Mouse (Mus musculus) forebrain, embryonic 13.5 days (tissue): ENCODE measurements around the gene Heatr5a. TPM values are rescaled to one million over a fixed set of nuclear protein-coding genes. Genes with fewer than 3 reads are reported as not detected.

ENCODE experiments used
- ATAC-seq: fragments of 200-750 bp; cut with Nextera tagmentation; 2 replicates; pipeline ENCODE4 v1.8.0; 2017
- H3K27ac ChIP-seq: fragments of 300-500 bp; sonication (generic); 2 replicates; pipeline ENCODE4 v1.5.1; 2015; ENCODE audit warnings: inconsistent platforms, mild to moderate bottlenecking, moderate library complexity
- H3K27me3 ChIP-seq: fragments of 300-500 bp; sonication (generic); 2 replicates; pipeline ENCODE4 v1.6.1; 2015; ENCODE audit warnings: mild to moderate bottlenecking, inconsistent platforms
- H3K36me3 ChIP-seq: fragments of 300-500 bp; sonication (generic); 2 replicates; pipeline ENCODE4 v1.6.1; 2015; ENCODE audit warnings: mild to moderate bottlenecking, inconsistent platforms; ENCODE audit not compliant: poor library complexity, severe bottlenecking
- H3K4me1 ChIP-seq: fragments of 300-500 bp; sonication (generic); 2 replicates; pipeline ENCODE4 v1.6.1; 2015; ENCODE audit warnings: inconsistent platforms
- H3K4me2 ChIP-seq: fragments of 300-500 bp; sonication (generic); 2 replicates; pipeline ENCODE4 v1.6.1; 2015; ENCODE audit warnings: inconsistent platforms, mild to moderate bottlenecking, moderate library complexity
- H3K4me3 ChIP-seq: fragments of 300-500 bp; sonication (generic); 2 replicates; pipeline ENCODE4 v1.5.1; 2015; ENCODE audit warnings: mild to moderate bottlenecking, inconsistent platforms
- H3K9ac ChIP-seq: fragments of 300-500 bp; sonication (generic); 2 replicates; pipeline ENCODE4 v1.6.1; 2015; ENCODE audit warnings: mild to moderate bottlenecking, inconsistent platforms
- H3K9me3 ChIP-seq: fragments of 300-500 bp; sonication (generic); replicated peaks from 2 replicates; pipeline ENCODE4 v1.6.1; 2016; ENCODE audit warnings: inconsistent platforms
- WGBS: fragments of 180-500 bp; shearing (Covaris S2); methylation state at CpG from one replicate; pipeline ENCODE4 v1.1.7; 2015; 5-methylcytosine and 5-hydroxymethylcytosine counted together
- polyA plus RNA-seq: library from polyadenylated mRNA; unstranded; fragments of >200 nt; fragmentation: Nextera tagmentation; extraction: Ambion mirVana; gene quantifications from 2 replicates; pipeline ENCODE4 v1.2.1, GENCODE M21; 2015

Gene Heatr5a
- polyA plus RNA-seq, 1 experiment from 2014 or later: 6.7 TPM

DNA sequence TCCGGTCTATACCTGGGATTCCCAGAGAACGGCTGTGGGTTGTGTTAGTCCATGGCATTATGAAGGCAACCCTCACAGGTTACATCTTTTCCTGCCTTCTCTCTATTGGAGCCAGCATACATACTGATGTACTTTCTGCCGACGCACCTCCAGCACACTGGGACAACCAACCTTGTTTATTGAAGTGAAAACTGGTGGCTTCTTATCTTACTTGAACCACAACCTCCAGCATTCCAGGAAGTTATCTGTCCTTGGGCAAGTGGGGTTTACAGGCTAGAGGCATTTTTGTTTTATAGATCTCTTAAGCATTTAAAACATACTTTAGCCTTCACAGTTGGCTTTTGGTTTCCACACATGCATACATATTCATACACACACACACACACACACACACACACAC is 119.5 kb downstream of the Heatr5a start:
- Histone ChIP-seq H3K4me1 (no peaks in the 10 kb centered on the region), H3K9me3 (no peaks in the 10 kb centered on the region), H3K36me3 (no peaks in the 10 kb centered on the region), H3K27ac (no peak overlapping the region), H3K27me3 (no peaks in the 10 kb centered on the region), H3K4me2 (no peak overlapping the region), H3K4me3 (no peak overlapping the region), H3K9ac (no peak overlapping the region)
- ATAC-seq: no peak
- 93% methylated on average over 4 of the region's 4 CpGs for WGBS

DNA sequence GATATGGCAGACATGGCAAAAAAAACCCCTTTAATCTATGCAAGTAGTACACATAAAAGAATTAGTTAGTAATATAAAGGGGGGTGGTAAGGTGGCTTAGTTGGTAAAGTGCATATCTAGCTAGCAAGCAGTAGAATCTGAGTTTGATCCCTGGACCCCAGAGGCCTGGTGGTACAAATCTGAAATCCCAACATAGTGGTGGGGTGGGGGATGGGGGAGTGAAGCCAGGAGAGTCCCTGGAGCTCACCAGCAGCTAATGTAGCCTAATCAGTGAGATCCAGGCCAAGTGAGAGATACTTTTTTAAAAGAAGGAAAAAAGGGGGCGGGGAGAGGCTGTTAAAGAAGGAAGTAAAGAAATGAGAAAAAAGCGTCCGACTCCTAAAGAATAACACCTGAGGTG is 120.0 kb downstream of the Heatr5a start:
- 88% methylated on average over 3 of the region's 3 CpGs for WGBS
- no peak for ATAC-seq
- no peaks in the 10 kb centered on the region for H3K4me1 ChIP-seq
- no peak overlapping the region for H3K27ac ChIP-seq
- no peaks in the 10 kb centered on the region for H3K36me3 ChIP-seq
- H3K27me3 ChIP-seq: no peaks in the 10 kb centered on the region
- no peak overlapping the region for H3K4me3 ChIP-seq
- no peak overlapping the region for H3K4me2 ChIP-seq
- H3K9me3 ChIP-seq: no peaks in the 10 kb centered on the region
- H3K9ac ChIP-seq: no peak overlapping the region

DNA sequence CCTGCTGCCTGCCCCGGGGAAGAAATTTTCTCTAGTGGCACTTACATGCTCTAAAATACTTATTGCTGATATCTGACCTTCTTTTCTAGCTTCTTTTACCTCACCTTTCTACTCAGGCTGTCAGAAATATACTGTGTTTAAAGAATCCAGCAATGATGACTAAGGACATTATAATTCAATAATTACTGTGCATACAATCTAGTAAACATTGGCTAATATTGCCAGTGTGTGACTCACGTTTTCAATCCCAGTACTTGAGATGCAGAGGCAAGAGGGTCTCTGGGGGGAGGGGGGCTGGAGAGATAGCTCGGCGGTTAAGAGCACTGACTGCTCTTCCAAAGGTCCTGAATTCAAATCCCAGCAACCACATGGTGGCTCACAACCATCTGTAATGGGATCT is 120.8 kb downstream of the Heatr5a start:
- Histone ChIP-seq H3K36me3 (no peaks in the 10 kb centered on the region), H3K9ac (no peak overlapping the region), H3K4me3 (no peak overlapping the region), H3K4me2 (no peak overlapping the region), H3K4me1 (no peaks in the 10 kb centered on the region), H3K9me3 (no peaks in the 10 kb centered on the region), H3K27me3 (no peaks in the 10 kb centered on the region), H3K27ac (no peak overlapping the region)
- WGBS: 88% methylated on average over 4 of the region's 4 CpGs
- ATAC-seq: no peak

DNA sequence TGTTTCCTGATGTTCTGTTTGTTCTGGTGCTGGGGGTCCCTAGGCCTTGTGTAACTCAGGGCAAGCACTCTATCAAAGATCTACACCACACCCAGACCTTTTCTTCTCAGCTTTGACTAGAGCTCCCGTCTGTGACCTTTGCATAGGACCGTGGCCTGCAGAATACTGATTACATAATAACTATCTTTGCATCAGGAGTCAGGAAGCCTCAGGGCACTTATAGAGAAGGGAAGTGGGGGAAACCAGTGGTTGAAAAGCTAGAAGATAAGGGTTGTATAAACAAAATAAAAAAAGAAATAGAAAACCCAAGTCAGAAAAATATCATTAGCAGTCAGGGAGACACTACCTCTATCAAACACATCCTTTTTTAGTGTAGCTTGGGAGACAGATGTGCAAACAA is 121.2 kb downstream of the Heatr5a start:
- Histone ChIP-seq H3K27ac (no peak overlapping the region), H3K27me3 (no peaks in the 10 kb centered on the region), H3K36me3 (no peaks in the 10 kb centered on the region), H3K4me2 (no peak overlapping the region), H3K4me3 (no peak overlapping the region), H3K9me3 (no peaks in the 10 kb centered on the region), H3K4me1 (no peaks in the 10 kb centered on the region), H3K9ac (no peak overlapping the region)
- WGBS: 91% methylated on average over 2 of the region's 2 CpGs
- ATAC-seq: no peak

DNA sequence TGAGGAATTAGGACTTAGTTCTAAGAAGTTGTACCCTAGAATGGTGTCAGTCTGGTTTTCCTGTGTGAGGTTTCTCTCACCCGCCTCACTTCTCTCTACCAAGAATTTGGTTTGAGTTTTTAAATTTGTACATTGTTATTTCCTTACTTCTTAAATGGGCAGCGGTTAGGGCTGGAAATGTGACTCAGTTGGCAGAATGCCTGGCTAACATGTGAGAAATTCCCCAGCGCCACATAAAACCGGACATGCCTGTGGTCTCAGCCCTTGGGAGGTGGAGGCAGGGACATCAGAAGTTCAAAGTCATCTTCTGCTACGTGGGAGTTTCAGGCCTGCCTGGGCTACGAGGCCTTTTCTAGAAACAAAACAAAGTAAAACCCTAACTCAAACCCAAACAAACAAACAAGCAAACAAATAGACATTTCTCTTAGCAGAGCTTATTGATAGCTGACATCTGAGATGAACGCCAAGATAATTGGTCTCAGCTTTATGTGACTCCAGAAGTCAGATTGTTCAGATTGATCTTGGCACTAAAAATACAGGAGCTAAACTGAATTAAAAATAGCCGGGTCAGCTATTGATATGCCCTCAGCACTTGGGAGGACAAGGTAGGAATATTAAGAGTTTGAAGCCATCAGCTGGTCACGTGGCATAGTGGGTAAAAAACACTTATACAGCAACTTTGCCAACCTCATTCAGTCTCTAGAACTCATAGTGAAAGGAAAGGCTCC is 123.0 kb downstream of the Heatr5a start:
- Histone ChIP-seq H3K36me3 (no peaks in the 10 kb centered on the region), H3K4me2 (no peak overlapping the region), H3K27ac (no peak overlapping the region), H3K27me3 (no peaks in the 10 kb centered on the region), H3K4me1 (peaks cover 7% of the 10 kb centered on the region; the same call in 1 of the 2 replicates), H3K9ac (no peak overlapping the region), H3K4me3 (no peak overlapping the region), H3K9me3 (no peaks in the 10 kb centered on the region)
- ATAC-seq: no peak
- WGBS: 84% methylated on average over 9 of the region's 9 CpGs

DNA sequence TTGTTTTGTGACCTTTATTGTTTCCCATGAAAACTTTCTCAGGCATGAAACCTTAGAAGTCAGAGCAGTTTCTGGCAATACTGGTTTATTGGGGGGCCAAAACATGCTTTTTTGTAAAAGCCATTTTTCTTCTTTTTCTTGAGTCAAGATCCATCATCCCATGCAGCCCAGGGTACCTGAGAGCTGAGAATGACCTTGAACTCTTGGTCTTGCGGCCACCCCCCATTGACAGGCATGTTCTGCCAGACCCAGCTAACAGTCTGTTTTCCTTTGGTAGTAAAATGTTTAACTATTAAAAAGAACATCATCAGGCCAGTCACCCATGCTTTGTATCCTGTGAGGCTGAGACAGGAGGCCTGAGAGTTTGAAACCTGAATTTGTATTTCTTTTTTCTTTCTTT is 125.9 kb downstream of the Heatr5a start:
- H3K9me3 ChIP-seq: no peaks in the 10 kb centered on the region
- peak overlapping the region; percentile 56 for H3K4me3 ChIP-seq
- H3K36me3 ChIP-seq: no peaks in the 10 kb centered on the region
- no peaks in the 10 kb centered on the region for H3K27me3 ChIP-seq
- peak overlapping the region; percentile 65 for H3K4me2 ChIP-seq
- H3K9ac ChIP-seq: no peak overlapping the region
- 35% methylated on average over 1 of the region's 1 CpGs for WGBS
- H3K27ac ChIP-seq: no peak overlapping the region
- ATAC-seq: peak; percentile 49; the same call in 1 of the 2 replicates
- H3K4me1 ChIP-seq: peaks cover 7% of the 10 kb centered on the region; the same call in 1 of the 2 replicates

DNA sequence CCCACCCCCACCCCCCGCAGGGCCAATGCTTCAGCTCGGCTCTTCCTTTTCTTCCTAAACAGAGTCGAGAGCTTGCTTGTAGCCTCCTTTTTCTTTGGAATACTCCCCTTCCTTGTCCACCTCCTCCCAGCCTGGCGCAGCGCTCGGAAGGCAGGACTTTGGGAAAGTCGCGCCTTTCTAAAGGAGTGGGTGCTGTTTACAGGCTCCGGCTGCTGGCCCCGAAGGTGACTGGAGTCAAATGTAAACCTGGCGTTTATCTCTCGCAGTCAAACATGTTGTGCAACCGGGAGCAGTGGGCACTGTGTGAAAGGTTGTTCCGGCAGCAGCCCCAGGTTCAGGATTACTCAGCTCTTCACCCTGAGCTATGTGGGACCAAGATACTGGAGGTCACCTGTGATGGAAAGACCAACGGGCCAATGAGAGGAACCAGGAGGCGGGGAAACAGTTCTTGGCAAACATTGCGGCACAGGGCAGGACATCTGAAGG is 126.3 kb downstream of the Heatr5a start:
- 1% methylated on average over 17 of the region's 17 CpGs for WGBS

DNA sequence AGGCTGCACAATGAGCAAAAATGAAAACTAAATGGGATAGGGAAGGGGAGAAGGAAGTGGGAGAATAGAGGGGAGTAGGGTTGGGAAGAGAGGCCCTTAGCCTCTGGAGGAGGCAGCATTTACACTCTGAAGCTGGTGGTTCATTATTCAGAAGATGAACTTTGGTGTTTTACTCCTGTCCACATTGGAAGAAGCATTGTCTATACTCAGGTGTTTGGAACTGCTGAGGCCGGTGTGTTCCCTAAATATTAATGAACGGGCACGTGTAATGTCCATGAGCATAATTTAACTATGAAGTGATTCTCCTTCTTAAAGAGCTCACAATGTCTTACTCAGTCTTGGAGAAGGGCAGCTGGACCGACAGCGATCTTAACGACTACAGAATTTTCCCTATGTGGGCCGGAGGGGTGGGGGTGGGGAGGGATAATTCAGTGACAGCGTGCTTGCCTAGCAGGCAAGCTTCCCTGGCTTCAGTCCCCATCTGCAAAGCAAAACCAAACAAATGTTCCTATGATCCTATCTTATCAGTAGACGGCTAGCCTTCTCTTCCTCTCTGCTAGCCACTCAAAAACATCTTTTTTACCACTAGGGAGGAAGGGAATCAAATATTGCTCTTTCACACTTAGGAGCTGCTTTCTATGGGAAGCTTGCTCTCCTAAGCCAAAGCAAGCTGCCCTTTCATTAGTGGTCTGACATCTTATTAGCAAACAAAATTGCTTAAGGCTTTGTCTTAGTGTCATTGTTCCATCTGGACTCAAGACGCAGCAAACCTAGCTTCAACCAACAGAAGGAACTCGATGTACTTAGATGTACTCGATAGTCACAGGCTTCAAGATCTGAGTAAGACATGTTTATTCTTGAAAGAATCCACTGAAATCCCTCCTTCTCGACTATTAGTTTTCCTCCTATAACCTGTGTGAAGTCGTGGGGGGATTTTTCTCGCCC is 127.3 kb downstream of the Heatr5a start:
- Histone ChIP-seq H3K27ac (no peak overlapping the region), H3K9me3 (no peaks in the 10 kb centered on the region), H3K4me2 (peak overlapping the region; percentile 65), H3K4me3 (peak overlapping the region; percentile 56), H3K36me3 (no peaks in the 10 kb centered on the region), H3K4me1 (peaks cover 7% of the 10 kb centered on the region; the same call in 1 of the 2 replicates), H3K27me3 (no peaks in the 10 kb centered on the region), H3K9ac (peak overlapping the region; percentile 73)
- 26% methylated on average over 15 of the region's 15 CpGs for WGBS
- ATAC-seq: no peak

More for the DNA sequence above, 126.3 kb downstream of the Heatr5a start:
- Histone ChIP-seq H3K4me2 (peak overlapping the region; percentile 65), H3K4me3 (peak overlapping the region; percentile 56), H3K9me3 (no peaks in the 10 kb centered on the region), H3K36me3 (no peaks in the 10 kb centered on the region), H3K27ac (no peak overlapping the region), H3K27me3 (no peaks in the 10 kb centered on the region), H3K9ac (peak overlapping the region; percentile 73), H3K4me1 (peaks cover 7% of the 10 kb centered on the region; the same call in 1 of the 2 replicates)
- peak; percentile 98 for ATAC-seq

DNA sequence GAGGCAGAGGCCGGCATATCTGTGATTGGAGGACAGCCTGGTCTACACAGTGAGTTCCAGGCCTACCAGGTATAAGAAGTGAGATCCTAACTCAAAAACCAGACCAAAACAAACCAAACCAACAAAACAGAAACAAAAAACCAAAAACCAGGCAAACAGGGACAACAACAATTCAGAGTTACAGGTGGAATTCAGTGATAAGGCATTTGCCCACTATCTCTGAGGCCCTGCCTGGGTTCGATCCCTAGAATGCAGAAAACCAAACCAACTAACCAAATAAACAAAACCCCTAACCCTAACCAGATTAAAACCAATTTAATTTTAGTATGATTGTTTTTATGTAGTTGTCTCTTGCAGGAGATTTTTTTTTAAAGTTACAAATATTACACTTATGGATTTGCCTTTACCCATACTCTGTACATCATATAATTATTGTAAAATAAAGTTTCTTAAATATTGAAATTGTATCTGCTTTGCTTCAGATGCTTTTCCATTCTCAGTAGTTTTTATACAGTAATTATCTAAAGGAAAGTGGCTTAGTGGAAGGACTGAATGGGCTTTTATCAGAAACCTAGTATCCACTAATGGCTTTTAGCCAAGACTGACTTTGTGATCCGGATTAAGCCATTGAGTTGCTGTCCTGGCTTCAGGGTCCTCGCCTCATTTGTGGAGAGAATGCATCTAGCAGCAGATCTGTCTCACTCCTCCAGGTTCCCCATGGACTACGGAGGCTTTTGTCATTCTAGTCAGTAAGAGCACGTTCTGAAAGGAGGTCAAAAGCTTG is 128.8 kb downstream of the Heatr5a start:
- no peaks in the 10 kb centered on the region for H3K27me3 ChIP-seq
- WGBS: 36% methylated on average over 6 of the region's 6 CpGs
- no peak overlapping the region for H3K9ac ChIP-seq
- no peak overlapping the region for H3K4me2 ChIP-seq
- H3K4me1 ChIP-seq: peaks cover 7% of the 10 kb centered on the region; the same call in 1 of the 2 replicates
- no peak for ATAC-seq
- no peaks in the 10 kb centered on the region for H3K36me3 ChIP-seq
- H3K27ac ChIP-seq: no peak overlapping the region
- H3K4me3 ChIP-seq: no peak overlapping the region
- H3K9me3 ChIP-seq: no peaks in the 10 kb centered on the region

DNA sequence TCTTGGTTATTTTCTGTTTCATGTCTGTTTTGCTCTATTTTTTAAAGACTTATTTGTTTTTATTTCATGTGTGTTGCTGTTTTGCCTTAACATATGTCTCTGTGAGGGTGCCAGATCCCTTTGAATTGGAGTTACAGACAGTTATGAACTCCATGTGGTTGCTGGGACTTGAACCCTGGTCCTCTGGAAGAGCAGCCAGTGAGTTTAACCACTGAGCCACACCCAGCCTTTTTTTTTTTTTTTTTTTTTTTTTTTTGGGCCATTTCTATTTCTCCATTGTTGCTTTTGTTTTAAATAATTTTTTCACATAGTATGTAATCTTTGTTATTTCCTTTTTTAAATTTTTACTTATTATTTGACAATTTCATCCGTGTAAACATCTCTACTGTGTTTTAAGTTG is 131.3 kb downstream of the Heatr5a start:
- no peaks in the 10 kb centered on the region for H3K27me3 ChIP-seq
- no peak overlapping the region for H3K4me3 ChIP-seq
- no peak overlapping the region for H3K4me2 ChIP-seq
- no peaks in the 10 kb centered on the region for H3K9me3 ChIP-seq
- no peak overlapping the region for H3K9ac ChIP-seq
- no peak overlapping the region for H3K27ac ChIP-seq
- no peak for ATAC-seq
- H3K4me1 ChIP-seq: peaks cover 7% of the 10 kb centered on the region; the same call in 1 of the 2 replicates
- no peaks in the 10 kb centered on the region for H3K36me3 ChIP-seq
- 89% methylated on average over 1 of the region's 1 CpGs for WGBS

DNA sequence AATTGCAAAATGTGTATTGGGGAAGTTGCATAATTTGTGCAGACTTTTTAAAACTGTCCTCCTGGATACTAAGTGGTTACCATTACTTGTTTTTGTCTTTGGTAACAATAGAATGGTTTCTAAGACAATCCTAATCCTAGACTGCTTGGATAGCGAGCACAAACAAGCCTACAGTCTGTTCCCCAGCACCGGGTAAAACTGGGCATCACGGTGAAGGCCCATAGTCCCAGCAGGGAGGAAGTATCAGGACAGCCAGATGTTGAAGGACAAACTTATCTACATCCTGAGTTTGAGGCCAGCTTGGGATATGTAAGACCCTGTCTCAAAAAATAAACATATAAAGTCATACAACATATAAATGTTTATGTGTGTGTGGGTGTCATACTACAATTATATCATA is 135.9 kb downstream of the Heatr5a start:
- no peak overlapping the region for H3K27ac ChIP-seq
- H3K4me2 ChIP-seq: no peak overlapping the region
- no peaks in the 10 kb centered on the region for H3K9me3 ChIP-seq
- H3K9ac ChIP-seq: no peak overlapping the region
- 49% methylated on average over 3 of the region's 3 CpGs for WGBS
- ATAC-seq: no peak
- H3K4me3 ChIP-seq: no peak overlapping the region
- H3K36me3 ChIP-seq: no peaks in the 10 kb centered on the region
- H3K27me3 ChIP-seq: no peaks in the 10 kb centered on the region
- H3K4me1 ChIP-seq: peaks cover 6% of the 10 kb centered on the region
